Mouse (Mus musculus): ENCODE measurements around the gene Gm20937. TPM values are rescaled to one million over a fixed set of nuclear protein-coding genes. Genes with fewer than 3 reads are reported as not detected.
"Not testable (repeated sequence)": the region's sequence is repeated elsewhere in the genome, so short reads cannot be mapped to it uniquely, and the experiment has no call there.

Gm20937 gene
- polyA plus RNA-seq (2012; rRNA removed), result not detected in 2 replicates
- polyA plus RNA-seq (2014; fragmentation: Nextera tagmentation; extraction: Ambion mirVana), result not detected in 2 replicates

DNA sequence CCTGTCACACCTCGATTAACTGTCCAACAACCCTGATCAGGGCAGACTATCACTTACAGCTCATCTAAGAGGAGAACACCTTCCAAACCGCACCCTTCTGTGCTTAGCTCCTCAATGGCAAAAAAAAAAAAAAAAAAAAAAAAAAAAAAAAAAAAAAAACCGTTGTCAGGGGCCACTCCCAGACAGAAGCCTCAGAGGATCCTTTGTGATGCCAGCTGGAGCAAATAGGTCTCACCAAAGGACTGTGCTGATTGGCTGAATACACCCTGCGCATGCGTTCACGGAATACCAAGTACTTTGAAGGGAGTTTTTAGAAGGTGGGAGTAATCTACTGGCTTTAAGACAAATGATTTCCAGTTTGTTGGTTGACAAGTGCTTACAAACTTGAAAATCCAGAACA lies at the start of gene Gm20937:
Gm20937 (minus strand) TSS at position 101 of the 400 bp plus-strand sequence.
- no CpG with 5 or more reads among the region's 6 CpGs for WGBS

More for the DNA sequence above, at the start of gene Gm20937:
- not testable (repeated sequence) for DNase-seq (ENCODE audit: low spot score); H3K4me1 ChIP-seq (ENCODE audit: control insufficient read depth, insufficient read depth, low read length); H3K36me3 ChIP-seq (ENCODE audit: control insufficient read depth, insufficient read depth, low read length); H3K4me2 ChIP-seq (replicated peaks; ENCODE audit: low read depth, low read length, severe bottlenecking); H3K9me3 ChIP-seq (ENCODE audit: control insufficient read depth, low read length); H3K9ac ChIP-seq (ENCODE audit: low read depth, low read length, severe bottlenecking); H3K4me3 ChIP-seq (replicated peaks; ENCODE audit: low read length); H3K27me3 ChIP-seq (ENCODE audit: control insufficient read depth, insufficient read depth, low read length); ATAC-seq (ENCODE audit: low FRiP score, low read depth); H3K27ac ChIP-seq (replicated peaks; ENCODE audit: low read depth, low read length)

Other genes starting within 250 kb of the Gm20937 start
- gene Gm20816, start 243.1 kb upstream of the Gm20937 start, polyA plus RNA-seq (2012; rRNA removed), result not detected in 2 replicates
- not detected in 2 replicates for gene Gm20816, start 243.1 kb upstream of the Gm20937 start, polyA plus RNA-seq (2014; fragmentation: Nextera tagmentation; extraction: Ambion mirVana)